24 mouse cellular contexts compared by ENCODE assay signal in genomic region chr2:29815678-29816371, GRCm38 (mm10). TPM values are rescaled to one million over a fixed set of nuclear protein-coding genes. Genes with fewer than 3 reads are reported as not detected.
DNase-seq lines count a peak whose midpoint lies in the region; ATAC-seq lines count a peak whose summit lies in the region.
"Had no signal": no experiment of that assay in that cellular context is flagged by ENCODE, and none has a peak within 500 bp of the region (broad histone marks: within the 10 kb centered on the region; RNA-seq: fewer than 3 reads in every experiment).

No protein-coding gene starts in this region.

- no peak overlapping the region for H3K9ac ChIP-seq in embryonic facial prominence, embryonic 15.5 days
- H3K9ac ChIP-seq in hindbrain, embryonic 14.5 days, result no peak overlapping the region
- no peak overlapping the region for H3K9ac ChIP-seq in kidney, embryonic 15.5 days
- 0 out of 2 replicates have a peak overlapping the region, but pooled peaks have one; percentile 13 for H3K9ac ChIP-seq in neural tube, embryonic 12.5 days
- no peak overlapping the region for H3K9ac ChIP-seq in neural tube, embryonic 15.5 days (replicated peaks)
- H3K9ac ChIP-seq: embryonic facial prominence, embryonic 12.5 days; forebrain, embryonic 12.5 days; forebrain, embryonic 15.5 days; heart, embryonic 13.5 days; hindbrain, embryonic 12.5 days had no signal

- 85% methylated on average over 11 of the region's 11 CpGs for WGBS in embryonic facial prominence, embryonic 15.5 days
- WGBS in embryonic facial prominence, embryonic 10.5 days, result 79% methylated on average over 11 of the region's 11 CpGs
- WGBS in hindbrain, embryonic 10.5 days, result 86% methylated on average over 11 of the region's 11 CpGs
- WGBS in hindbrain, embryonic 14.5 days, result 91% methylated on average over 11 of the region's 11 CpGs
- WGBS in kidney, embryonic 15.5 days, result 79% methylated on average over 11 of the region's 11 CpGs
- WGBS in neural tube, embryonic 12.5 days, result 85% methylated on average over 11 of the region's 11 CpGs
- WGBS in neural tube, embryonic 15.5 days, result 90% methylated on average over 11 of the region's 11 CpGs

- H3K4me3 ChIP-seq in embryonic facial prominence, embryonic 15.5 days (replicated peaks), result no peak overlapping the region
- no peak overlapping the region for H3K4me3 ChIP-seq in embryonic facial prominence, embryonic 10.5 days
- H3K4me3 ChIP-seq in hindbrain, embryonic 10.5 days, result no peak overlapping the region; the same call in 1 of the 2 replicates
- H3K4me3 ChIP-seq in hindbrain, embryonic 14.5 days (replicated peaks; ENCODE audit: low read length), result no peak overlapping the region
- no peak overlapping the region for H3K4me3 ChIP-seq in kidney, embryonic 15.5 days (replicated peaks)
- H3K4me3 ChIP-seq in neural tube, embryonic 12.5 days, result no peak overlapping the region
- no peak overlapping the region for H3K4me3 ChIP-seq in neural tube, embryonic 15.5 days (replicated peaks)
- H3K4me3 ChIP-seq: embryonic facial prominence, embryonic 12.5 days; erythroblast, embryonic 14.5 days; forebrain, embryonic 12.5 days; forebrain, embryonic 15.5 days; heart, embryonic 13.5 days; hindbrain, embryonic 12.5 days had no signal

- H3K4me1 ChIP-seq in embryonic facial prominence, embryonic 15.5 days, result peaks cover 20% of the 10 kb centered on the region
- H3K4me1 ChIP-seq in embryonic facial prominence, embryonic 10.5 days, result peaks cover 33% of the 10 kb centered on the region
- peaks cover 41% of the 10 kb centered on the region for H3K4me1 ChIP-seq in hindbrain, embryonic 10.5 days (replicated peaks)
- H3K4me1 ChIP-seq in hindbrain, embryonic 14.5 days (replicated peaks; ENCODE audit: control insufficient read depth, insufficient read depth, low read length), result peaks cover 17% of the 10 kb centered on the region
- H3K4me1 ChIP-seq in kidney, embryonic 15.5 days, result peaks cover 50% of the 10 kb centered on the region
- peaks cover 24% of the 10 kb centered on the region for H3K4me1 ChIP-seq in neural tube, embryonic 12.5 days
- peaks cover 20% of the 10 kb centered on the region for H3K4me1 ChIP-seq in neural tube, embryonic 15.5 days

- no peaks in the 10 kb centered on the region for H3K27me3 ChIP-seq in embryonic facial prominence, embryonic 15.5 days
- H3K27me3 ChIP-seq in embryonic facial prominence, embryonic 10.5 days (replicated peaks; ENCODE audit: low read depth, poor library complexity, severe bottlenecking), result peaks cover 10% of the 10 kb centered on the region; the same call in 1 of the 2 replicates
- no peaks in the 10 kb centered on the region for H3K27me3 ChIP-seq in hindbrain, embryonic 10.5 days (ENCODE audit: insufficient read depth, poor library complexity, severe bottlenecking)
- no peaks in the 10 kb centered on the region for H3K27me3 ChIP-seq in hindbrain, embryonic 14.5 days (ENCODE audit: control insufficient read depth, insufficient read depth, low read length)
- no peaks in the 10 kb centered on the region for H3K27me3 ChIP-seq in kidney, embryonic 15.5 days
- no peaks in the 10 kb centered on the region for H3K27me3 ChIP-seq in neural tube, embryonic 12.5 days (replicated peaks)
- no peaks in the 10 kb centered on the region for H3K27me3 ChIP-seq in neural tube, embryonic 15.5 days (replicated peaks)
- H3K27me3 ChIP-seq: embryonic facial prominence, embryonic 12.5 days; forebrain, embryonic 15.5 days; heart, embryonic 13.5 days; hindbrain, embryonic 12.5 days had no signal

- peaks cover 60% of the 10 kb centered on the region for H3K36me3 ChIP-seq in embryonic facial prominence, embryonic 15.5 days
- peaks cover 56% of the 10 kb centered on the region for H3K36me3 ChIP-seq in embryonic facial prominence, embryonic 10.5 days (replicated peaks)
- peaks cover 62% of the 10 kb centered on the region for H3K36me3 ChIP-seq in hindbrain, embryonic 10.5 days
- peaks cover 63% of the 10 kb centered on the region for H3K36me3 ChIP-seq in hindbrain, embryonic 14.5 days (replicated peaks; ENCODE audit: control insufficient read depth, insufficient read depth)
- peaks cover 55% of the 10 kb centered on the region for H3K36me3 ChIP-seq in kidney, embryonic 15.5 days
- H3K36me3 ChIP-seq in neural tube, embryonic 12.5 days, result peaks cover 55% of the 10 kb centered on the region
- peaks cover 63% of the 10 kb centered on the region for H3K36me3 ChIP-seq in neural tube, embryonic 15.5 days

- no peaks in the 10 kb centered on the region for H3K9me3 ChIP-seq in embryonic facial prominence, embryonic 15.5 days (replicated peaks)
- no peaks in the 10 kb centered on the region for H3K9me3 ChIP-seq in embryonic facial prominence, embryonic 10.5 days
- no peaks in the 10 kb centered on the region for H3K9me3 ChIP-seq in hindbrain, embryonic 10.5 days
- H3K9me3 ChIP-seq in hindbrain, embryonic 14.5 days (ENCODE audit: control insufficient read depth, low read length), result no peaks in the 10 kb centered on the region
- no peaks in the 10 kb centered on the region for H3K9me3 ChIP-seq in kidney, embryonic 15.5 days (replicated peaks)
- H3K9me3 ChIP-seq in neural tube, embryonic 12.5 days, result no peaks in the 10 kb centered on the region
- H3K9me3 ChIP-seq in neural tube, embryonic 15.5 days (replicated peaks), result no peaks in the 10 kb centered on the region
- H3K9me3 ChIP-seq: embryonic facial prominence, embryonic 12.5 days; forebrain, embryonic 12.5 days; forebrain, embryonic 15.5 days; heart, embryonic 13.5 days; hindbrain, embryonic 12.5 days had no signal

- no peak overlapping the region for H3K4me2 ChIP-seq in embryonic facial prominence, embryonic 15.5 days (replicated peaks)
- no peak overlapping the region for H3K4me2 ChIP-seq in hindbrain, embryonic 14.5 days (replicated peaks)
- no peak overlapping the region for H3K4me2 ChIP-seq in kidney, embryonic 15.5 days
- no peak overlapping the region for H3K4me2 ChIP-seq in neural tube, embryonic 12.5 days (replicated peaks)
- H3K4me2 ChIP-seq in neural tube, embryonic 15.5 days, result no peak overlapping the region
- H3K4me2 ChIP-seq: embryonic facial prominence, embryonic 12.5 days; forebrain, embryonic 12.5 days; forebrain, embryonic 15.5 days; heart, embryonic 13.5 days; hindbrain, embryonic 12.5 days had no signal

- ATAC-seq in embryonic facial prominence, embryonic 15.5 days (ENCODE audit: insufficient number of reproducible peaks, low FRiP score, low TSS enrichment, low read depth), result no peak
- ATAC-seq in hindbrain, embryonic 14.5 days (ENCODE audit: low FRiP score), result no peak
- ATAC-seq in kidney, embryonic 15.5 days (replicated peaks; ENCODE audit: low FRiP score), result no peak
- no peak for ATAC-seq in neural tube, embryonic 12.5 days (ENCODE audit: low FRiP score, low read depth)
- ATAC-seq in neural tube, embryonic 15.5 days (ENCODE audit: low FRiP score), result no peak
- ATAC-seq: activated CD4-positive, CD25-positive, alpha-beta regulatory T cell, adult 4 months; forebrain, embryonic 15.5 days; hindbrain, embryonic 16.5 days had no signal

- 0 out of 2 replicates have a peak overlapping the region, but pooled peaks have one; percentile 28 for H3K27ac ChIP-seq in embryonic facial prominence, embryonic 15.5 days (replicated peaks)
- no peak overlapping the region for H3K27ac ChIP-seq in embryonic facial prominence, embryonic 10.5 days (replicated peaks)
- H3K27ac ChIP-seq in hindbrain, embryonic 10.5 days, result 0 out of 2 replicates have a peak overlapping the region, but pooled peaks have one; percentile 14
- no peak overlapping the region for H3K27ac ChIP-seq in hindbrain, embryonic 14.5 days
- peak overlapping the region; percentile 72 for H3K27ac ChIP-seq in kidney, embryonic 15.5 days
- H3K27ac ChIP-seq in neural tube, embryonic 12.5 days, result no peak overlapping the region
- H3K27ac ChIP-seq in neural tube, embryonic 15.5 days (replicated peaks), result no peak overlapping the region
- H3K27ac ChIP-seq: embryonic facial prominence, embryonic 12.5 days; forebrain, embryonic 12.5 days; forebrain, embryonic 15.5 days; heart, embryonic 13.5 days; hindbrain, embryonic 12.5 days had no signal

- no peak for DNase-seq in embryonic facial prominence, embryonic 10.5 days (ENCODE audit: low spot score)
- no peak for DNase-seq in hindbrain, embryonic 10.5 days (ENCODE audit: low spot score)
- DNase-seq in hindbrain, embryonic 14.5 days (ENCODE audit: low spot score), result no peak
- no peak for DNase-seq in kidney, adult 18-20 months
- DNase-seq: adrenal gland, postnatal 10 days; adrenal gland, postnatal 36 days; cerebellum, adult 18-20 months; cerebellum, adult 9-10 months; cerebellum, postnatal 14 days; gastrocnemius, postnatal 25 days; heart, postnatal 14 days; heart, postnatal 4 days had no signal

RNA-seq across cellular contexts. Expression of gene Urm1, which starts 4.0 kb away (rescaled TPM):
- polyA plus RNA-seq in embryonic facial prominence, embryonic 15.5 days (2015; fragmentation: Nextera tagmentation; extraction: Ambion mirVana), result 22.9 and 24.1 TPM in 2 replicates
- polyA plus RNA-seq in embryonic facial prominence, embryonic 10.5 days (2016; fragmentation: Nextera tagmentation; extraction: Ambion mirVana), result 18.0 and 23.7 TPM in 2 replicates
- 23.8 and 25.0 TPM in 2 replicates for polyA plus RNA-seq in hindbrain, embryonic 10.5 days (2016; fragmentation: Nextera tagmentation; extraction: Ambion mirVana)
- 24.6 and 24.9 TPM in 2 replicates for polyA plus RNA-seq in hindbrain, embryonic 14.5 days (2014; fragmentation: Nextera tagmentation; extraction: Ambion mirVana)
- 30.0 and 30.1 TPM in 2 replicates for polyA plus RNA-seq in kidney, embryonic 15.5 days (2015; fragmentation: Nextera tagmentation; extraction: Ambion mirVana)
- 17.2 and 19.2 TPM in 2 replicates for polyA plus RNA-seq in neural tube, embryonic 12.5 days (2016; fragmentation: Nextera tagmentation; extraction: Ambion mirVana)
- 27.7 and 28.3 TPM in 2 replicates for polyA plus RNA-seq in neural tube, embryonic 15.5 days (2015; fragmentation: Nextera tagmentation; extraction: Ambion mirVana)

RNA-seq across cellular contexts. Expression of gene Slc27a4, which starts 13.4 kb away (rescaled TPM):
- 20.2 and 20.7 TPM in 2 replicates for polyA plus RNA-seq in embryonic facial prominence, embryonic 15.5 days (2015; fragmentation: Nextera tagmentation; extraction: Ambion mirVana)
- 10.1 and 11.2 TPM in 2 replicates for polyA plus RNA-seq in embryonic facial prominence, embryonic 10.5 days (2016; fragmentation: Nextera tagmentation; extraction: Ambion mirVana)
- polyA plus RNA-seq in hindbrain, embryonic 10.5 days (2016; fragmentation: Nextera tagmentation; extraction: Ambion mirVana), result 18.3 and 24.7 TPM in 2 replicates
- polyA plus RNA-seq in hindbrain, embryonic 14.5 days (2014; fragmentation: Nextera tagmentation; extraction: Ambion mirVana), result 40.1 and 43.7 TPM in 2 replicates
- polyA plus RNA-seq in kidney, embryonic 15.5 days (2015; fragmentation: Nextera tagmentation; extraction: Ambion mirVana), result 15.6 and 16.4 TPM in 2 replicates
- polyA plus RNA-seq in neural tube, embryonic 12.5 days (2016; fragmentation: Nextera tagmentation; extraction: Ambion mirVana), result 32.7 and 34.7 TPM in 2 replicates
- 43.0 and 48.9 TPM in 2 replicates for polyA plus RNA-seq in neural tube, embryonic 15.5 days (2015; fragmentation: Nextera tagmentation; extraction: Ambion mirVana)

RNA-seq across cellular contexts. Expression of gene Trub2, which starts 27.5 kb away (rescaled TPM):
- polyA plus RNA-seq in embryonic facial prominence, embryonic 15.5 days (2015; fragmentation: Nextera tagmentation; extraction: Ambion mirVana), result 35.1 and 38.8 TPM in 2 replicates
- 60.7 and 65.1 TPM in 2 replicates for polyA plus RNA-seq in embryonic facial prominence, embryonic 10.5 days (2016; fragmentation: Nextera tagmentation; extraction: Ambion mirVana)
- 53.2 and 59.2 TPM in 2 replicates for polyA plus RNA-seq in hindbrain, embryonic 10.5 days (2016; fragmentation: Nextera tagmentation; extraction: Ambion mirVana)
- 23.9 and 26.3 TPM in 2 replicates for polyA plus RNA-seq in hindbrain, embryonic 14.5 days (2014; fragmentation: Nextera tagmentation; extraction: Ambion mirVana)
- 37.6 and 41.8 TPM in 2 replicates for polyA plus RNA-seq in kidney, embryonic 15.5 days (2015; fragmentation: Nextera tagmentation; extraction: Ambion mirVana)
- 44.4 and 44.7 TPM in 2 replicates for polyA plus RNA-seq in neural tube, embryonic 12.5 days (2016; fragmentation: Nextera tagmentation; extraction: Ambion mirVana)
- 33.2 and 35.5 TPM in 2 replicates for polyA plus RNA-seq in neural tube, embryonic 15.5 days (2015; fragmentation: Nextera tagmentation; extraction: Ambion mirVana)

RNA-seq across cellular contexts. Expression of gene Coq4, which starts 28.5 kb away (rescaled TPM):
- polyA plus RNA-seq in embryonic facial prominence, embryonic 15.5 days (2015; fragmentation: Nextera tagmentation; extraction: Ambion mirVana), result 28.7 and 37.0 TPM in 2 replicates
- polyA plus RNA-seq in embryonic facial prominence, embryonic 10.5 days (2016; fragmentation: Nextera tagmentation; extraction: Ambion mirVana), result 45.0 and 50.5 TPM in 2 replicates
- 46.6 and 48.8 TPM in 2 replicates for polyA plus RNA-seq in hindbrain, embryonic 10.5 days (2016; fragmentation: Nextera tagmentation; extraction: Ambion mirVana)
- polyA plus RNA-seq in hindbrain, embryonic 14.5 days (2014; fragmentation: Nextera tagmentation; extraction: Ambion mirVana), result 35.1 and 35.3 TPM in 2 replicates
- 40.9 and 41.8 TPM in 2 replicates for polyA plus RNA-seq in kidney, embryonic 15.5 days (2015; fragmentation: Nextera tagmentation; extraction: Ambion mirVana)
- 32.7 and 36.4 TPM in 2 replicates for polyA plus RNA-seq in neural tube, embryonic 12.5 days (2016; fragmentation: Nextera tagmentation; extraction: Ambion mirVana)
- 41.2 and 44.7 TPM in 2 replicates for polyA plus RNA-seq in neural tube, embryonic 15.5 days (2015; fragmentation: Nextera tagmentation; extraction: Ambion mirVana)

RNA-seq across cellular contexts. Expression of gene Cercam, which starts 53.1 kb away (rescaled TPM):
- polyA plus RNA-seq in embryonic facial prominence, embryonic 15.5 days (2015; fragmentation: Nextera tagmentation; extraction: Ambion mirVana), result 50.1 and 57.3 TPM in 2 replicates
- 12.3 and 19.2 TPM in 2 replicates for polyA plus RNA-seq in embryonic facial prominence, embryonic 10.5 days (2016; fragmentation: Nextera tagmentation; extraction: Ambion mirVana)
- 49.1 and 56.2 TPM in 2 replicates for polyA plus RNA-seq in hindbrain, embryonic 10.5 days (2016; fragmentation: Nextera tagmentation; extraction: Ambion mirVana)
- 15.9 and 19.1 TPM in 2 replicates for polyA plus RNA-seq in hindbrain, embryonic 14.5 days (2014; fragmentation: Nextera tagmentation; extraction: Ambion mirVana)
- polyA plus RNA-seq in kidney, embryonic 15.5 days (2015; fragmentation: Nextera tagmentation; extraction: Ambion mirVana), result 19.4 and 21.5 TPM in 2 replicates
- polyA plus RNA-seq in neural tube, embryonic 12.5 days (2016; fragmentation: Nextera tagmentation; extraction: Ambion mirVana), result 24.0 and 24.6 TPM in 2 replicates
- polyA plus RNA-seq in neural tube, embryonic 15.5 days (2015; fragmentation: Nextera tagmentation; extraction: Ambion mirVana), result 25.8 and 27.4 TPM in 2 replicates

Comparison
In these comparisons a context has a peak if more than half of its experiments do, and no peak if none do; other contexts are left out.
1. H3K27ac ChIP-seq: peak in embryonic facial prominence, embryonic 15.5 days (single experiment), hindbrain, embryonic 10.5 days (single experiment) and kidney, embryonic 15.5 days (single experiment); none in embryonic facial prominence, embryonic 10.5 days (single experiment), hindbrain, embryonic 14.5 days (single experiment), neural tube, embryonic 12.5 days (single experiment) and neural tube, embryonic 15.5 days (single experiment).